Mouse (Mus musculus): Measurements from ENCODE around the gene Trim56. TPM values are rescaled to one million over a fixed set of nuclear protein-coding genes. Genes with fewer than 3 reads are reported as not detected.

Trim56 gene
- total and polyA plus RNA-seq, 2 experiments = 4.3 to 9.3 TPM

GRCm38 (mm10) chr5:137111542-137112408 lies 4.2 kb downstream of the Trim56 start:
- Histone ChIP-seq H3K4me3 (ENCODE audit: insufficient read depth, low read depth, low read length) (no peak overlapping the region), H3K36me3 (ENCODE audit: control insufficient read depth, insufficient read depth, low read length) (peaks cover 2% of the 10 kb centered on the region; the same call in 1 of the 2 replicates), H3K9ac (ENCODE audit: low read depth, low read length) (no peak overlapping the region), H3K27me3 (ENCODE audit: control insufficient read depth, insufficient read depth, low read length) (no peaks in the 10 kb centered on the region), H3K79me2 (ENCODE audit: control insufficient read depth, insufficient read depth, low read length) (no peaks in the 10 kb centered on the region), H3K27ac (replicated peaks; ENCODE audit: insufficient read depth, low read depth, low read length) (no peak overlapping the region), H3K4me1 (ENCODE audit: control insufficient read depth, insufficient read depth, low read length) (peaks cover 12% of the 10 kb centered on the region)
- no peak for DNase-seq (ENCODE audit: extremely low read depth, low read depth, low spot score)
- 93% methylated on average over 5 of the region's 5 CpGs for WGBS
- TF ChIP-seq CTCF (IDR thresholded peaks at IDR 0.05; ENCODE audit: low read depth, low read length) = no peak

GRCm38 (mm10) chr5:137110863-137111262 lies 5.1 kb downstream of the Trim56 start:
- peaks cover 8% of the 10 kb centered on the region for H3K4me1 ChIP-seq (ENCODE audit: control insufficient read depth, insufficient read depth, low read length)
- H3K9ac ChIP-seq (ENCODE audit: low read depth, low read length) = no peak overlapping the region
- TF ChIP-seq POLR2A (IDR thresholded peaks at IDR 0.05; ENCODE audit: extremely low read depth, insufficient read depth, low read length) (no peak), CTCF (IDR thresholded peaks at IDR 0.05; ENCODE audit: low read depth, low read length) (no peak)
- H3K36me3 ChIP-seq (ENCODE audit: control insufficient read depth, insufficient read depth, low read length) = peaks cover 2% of the 10 kb centered on the region; the same call in 1 of the 2 replicates
- no peak overlapping the region for H3K4me3 ChIP-seq (ENCODE audit: insufficient read depth, low read depth, low read length)
- no peak for DNase-seq (ENCODE audit: extremely low read depth, low read depth, low spot score)
- WGBS = 90% methylated on average over 12 of the region's 12 CpGs
- H3K27me3 ChIP-seq (ENCODE audit: control insufficient read depth, insufficient read depth, low read length) = no peaks in the 10 kb centered on the region
- no peaks in the 10 kb centered on the region for H3K79me2 ChIP-seq (ENCODE audit: control insufficient read depth, insufficient read depth, low read length)
- H3K27ac ChIP-seq (replicated peaks; ENCODE audit: insufficient read depth, low read depth, low read length) = no peak overlapping the region

GRCm38 (mm10) chr5:137109941-137110593 lies 5.9 kb downstream of the Trim56 start:
- H3K36me3 ChIP-seq (ENCODE audit: control insufficient read depth, insufficient read depth, low read length) = peaks cover 2% of the 10 kb centered on the region; the same call in 1 of the 2 replicates
- H3K4me1 ChIP-seq (ENCODE audit: control insufficient read depth, insufficient read depth, low read length) = peaks cover 6% of the 10 kb centered on the region
- no peak for DNase-seq (ENCODE audit: extremely low read depth, low read depth, low spot score)
- H3K9ac ChIP-seq (ENCODE audit: low read depth, low read length) = no peak overlapping the region
- no peak for TF ChIP-seq CTCF (IDR thresholded peaks at IDR 0.05; ENCODE audit: low read depth, low read length)
- TF ChIP-seq POLR2A (IDR thresholded peaks at IDR 0.05; ENCODE audit: extremely low read depth, insufficient read depth, low read length) = no peak
- H3K4me3 ChIP-seq (ENCODE audit: insufficient read depth, low read depth, low read length) = no peak overlapping the region
- no peaks in the 10 kb centered on the region for H3K79me2 ChIP-seq (ENCODE audit: control insufficient read depth, insufficient read depth, low read length)
- no peaks in the 10 kb centered on the region for H3K27me3 ChIP-seq (ENCODE audit: control insufficient read depth, insufficient read depth, low read length)
- WGBS = 67% methylated on average over 25 of the region's 25 CpGs
- no peak overlapping the region for H3K27ac ChIP-seq (replicated peaks; ENCODE audit: insufficient read depth, low read depth, low read length)

GRCm38 (mm10) chr5:137108111-137108510 lies 7.9 kb downstream of the Trim56 start:
- H3K36me3 ChIP-seq (ENCODE audit: control insufficient read depth, insufficient read depth, low read length) = no peaks in the 10 kb centered on the region; the same call in 1 of the 2 replicates
- WGBS = 76% methylated on average over 6 of the region's 6 CpGs
- H3K4me3 ChIP-seq (ENCODE audit: insufficient read depth, low read depth, low read length) = no peak overlapping the region
- H3K9ac ChIP-seq (ENCODE audit: low read depth, low read length) = no peak overlapping the region
- no peaks in the 10 kb centered on the region for H3K79me2 ChIP-seq (ENCODE audit: control insufficient read depth, insufficient read depth, low read length)
- H3K27ac ChIP-seq (replicated peaks; ENCODE audit: insufficient read depth, low read depth, low read length) = no peak overlapping the region
- TF ChIP-seq POLR2A (IDR thresholded peaks at IDR 0.05; ENCODE audit: extremely low read depth, insufficient read depth, low read length) (no peak), CTCF (IDR thresholded peaks at IDR 0.05; ENCODE audit: low read depth, low read length) (no peak)
- DNase-seq (ENCODE audit: extremely low read depth, low read depth, low spot score) = no peak
- peaks cover 5% of the 10 kb centered on the region for H3K4me1 ChIP-seq (ENCODE audit: control insufficient read depth, insufficient read depth, low read length)
- no peaks in the 10 kb centered on the region for H3K27me3 ChIP-seq (ENCODE audit: control insufficient read depth, insufficient read depth, low read length)

GRCm38 (mm10) chr5:137107670-137108069 lies 8.3 kb downstream of the Trim56 start:
- no peak overlapping the region for H3K27ac ChIP-seq (replicated peaks; ENCODE audit: insufficient read depth, low read depth, low read length)
- no peak overlapping the region for H3K4me3 ChIP-seq (ENCODE audit: insufficient read depth, low read depth, low read length)
- TF ChIP-seq CTCF (IDR thresholded peaks at IDR 0.05; ENCODE audit: low read depth, low read length) (no peak), POLR2A (IDR thresholded peaks at IDR 0.05; ENCODE audit: extremely low read depth, insufficient read depth, low read length) (no peak)
- peak; percentile 81 for DNase-seq (ENCODE audit: extremely low read depth, low read depth, low spot score)
- H3K27me3 ChIP-seq (ENCODE audit: control insufficient read depth, insufficient read depth, low read length) = no peaks in the 10 kb centered on the region
- no peaks in the 10 kb centered on the region for H3K36me3 ChIP-seq (ENCODE audit: control insufficient read depth, insufficient read depth, low read length)
- H3K79me2 ChIP-seq (ENCODE audit: control insufficient read depth, insufficient read depth, low read length) = no peaks in the 10 kb centered on the region
- peaks cover 5% of the 10 kb centered on the region for H3K4me1 ChIP-seq (ENCODE audit: control insufficient read depth, insufficient read depth, low read length)
- WGBS = 31% methylated on average over 8 of the region's 8 CpGs
- no peak overlapping the region for H3K9ac ChIP-seq (ENCODE audit: low read depth, low read length)
